Mouse (Mus musculus): Measurements from ENCODE around the gene Adap1.
A peak's percentile ranks its signal among the peaks of the same experiment; 100 is the strongest.
"Not testable (repeated sequence)": the region's sequence is repeated elsewhere in the genome, so short reads cannot be mapped to it uniquely, and the experiment has no call there.

The Adap1 gene

DNA sequence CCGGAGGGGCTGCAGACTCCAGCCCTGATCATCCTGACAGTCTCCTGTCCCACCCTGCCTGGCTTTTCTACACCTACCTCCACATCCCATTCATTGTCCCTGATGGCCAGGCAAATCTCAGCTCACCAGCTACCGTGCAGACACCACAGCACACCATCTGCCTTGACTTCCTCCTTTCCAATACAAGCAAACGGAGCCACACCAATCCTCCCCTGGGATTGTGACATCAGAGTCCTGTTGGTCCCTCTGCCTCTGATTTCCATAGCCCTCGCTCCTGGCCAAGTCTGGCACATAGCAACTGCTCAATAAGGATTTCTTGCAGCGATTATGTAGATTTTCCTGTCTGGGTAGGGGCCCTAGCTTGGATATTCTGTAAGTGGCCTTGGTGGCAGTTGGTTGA, 25.7 kb upstream of the Adap1 start, which contains the start of gene Cox19:
Gene Cox19 (minus strand): TSS at position 285 of the 400 bp plus-strand sequence.
- DNase-seq (ENCODE audit: low spot score): no peak

DNA sequence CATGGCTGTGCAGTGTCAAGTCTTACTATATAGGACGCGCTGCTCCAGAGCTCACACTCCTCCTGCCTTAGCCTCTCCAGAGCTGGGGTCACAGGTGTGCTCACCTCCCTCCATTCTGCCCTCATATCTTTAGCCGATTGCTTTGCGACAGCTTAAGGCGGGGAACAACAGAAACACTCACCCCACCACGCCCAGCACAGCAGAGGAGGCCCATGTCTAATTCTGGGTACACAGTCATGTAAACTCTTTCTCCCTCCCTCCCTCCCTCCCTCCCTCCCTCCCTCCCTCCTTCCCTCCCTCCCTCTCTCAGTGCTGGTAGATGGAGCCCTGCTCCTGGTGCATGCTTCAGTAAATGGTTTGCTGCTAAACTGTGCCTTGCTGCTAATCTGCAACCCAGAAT, 24.3 kb upstream of the Adap1 start:
- DNase-seq (ENCODE audit: low spot score): no peak

DNA sequence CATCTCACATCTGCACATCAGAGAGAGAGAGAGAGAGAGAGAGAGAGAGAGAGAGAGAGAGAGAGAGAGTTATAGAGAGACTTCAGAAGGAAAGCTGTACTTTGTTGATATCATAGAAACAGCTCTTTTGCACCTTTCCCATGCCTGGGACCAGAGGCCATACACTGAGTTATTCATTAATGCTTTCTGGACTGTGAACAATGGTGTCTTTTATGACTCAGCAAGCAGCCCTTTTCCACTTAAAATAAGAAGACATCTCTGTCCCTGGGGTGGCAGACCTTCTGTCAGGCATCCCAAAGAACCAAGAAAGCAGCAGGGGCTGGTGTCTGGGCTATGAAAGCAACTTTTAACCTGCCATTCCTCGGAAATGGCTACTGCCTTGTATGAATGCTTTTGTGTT, 21.8 kb upstream of the Adap1 start:
- DNase-seq (ENCODE audit: low spot score): no peak

DNA sequence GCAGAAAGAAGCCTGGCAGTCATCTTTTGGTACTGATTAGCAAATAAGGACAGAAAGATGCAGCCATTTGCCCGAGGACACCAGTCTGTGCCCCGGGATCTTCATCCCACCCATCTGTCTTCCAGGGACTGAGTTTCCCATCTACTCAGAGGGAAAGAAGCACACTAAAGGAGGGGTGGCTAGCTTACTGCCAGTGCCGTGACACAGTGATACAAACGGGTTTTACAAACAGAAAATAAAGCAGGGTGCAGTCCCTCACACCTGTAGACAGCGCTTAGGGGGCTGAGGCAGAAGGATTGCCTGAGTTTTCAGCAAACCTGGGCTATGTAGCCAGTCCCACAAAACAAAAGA, 19.9 kb upstream of the Adap1 start:
- DNase-seq (ENCODE audit: low spot score): no peak

DNA sequence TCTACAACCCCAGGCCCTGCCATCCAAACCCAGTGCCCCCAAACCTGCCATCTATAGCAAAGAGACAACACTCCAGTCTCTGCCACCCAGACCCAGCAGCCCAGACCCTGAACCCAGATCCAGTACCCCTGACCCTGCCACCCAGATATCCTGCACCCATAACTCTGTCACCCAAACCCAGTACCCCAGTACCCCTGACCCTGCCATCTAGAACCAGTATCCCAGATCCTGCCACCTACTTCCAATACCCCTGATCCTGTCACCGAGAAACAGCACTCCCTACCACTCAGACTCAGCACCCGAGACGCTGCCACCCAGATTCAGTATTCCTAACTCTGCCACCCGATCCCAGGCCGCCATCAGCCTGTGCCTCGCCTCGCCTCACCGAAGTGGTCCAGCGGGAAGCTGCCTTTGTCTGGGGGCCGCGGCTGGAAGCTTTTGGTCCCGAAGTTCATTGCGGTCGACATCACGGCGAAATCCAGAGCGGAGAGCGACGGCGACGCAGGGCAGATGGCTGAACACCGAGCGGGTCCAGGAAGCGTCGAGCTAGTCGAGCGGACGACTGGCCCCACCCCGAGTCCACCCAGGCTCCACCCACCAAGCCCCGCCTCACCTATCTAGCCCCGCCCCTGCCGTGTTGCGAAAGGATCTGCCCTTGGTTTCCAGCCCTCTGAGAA, 19.4 kb upstream of the Adap1 start:
- peak; percentile 93 for DNase-seq (ENCODE audit: low spot score)

DNA sequence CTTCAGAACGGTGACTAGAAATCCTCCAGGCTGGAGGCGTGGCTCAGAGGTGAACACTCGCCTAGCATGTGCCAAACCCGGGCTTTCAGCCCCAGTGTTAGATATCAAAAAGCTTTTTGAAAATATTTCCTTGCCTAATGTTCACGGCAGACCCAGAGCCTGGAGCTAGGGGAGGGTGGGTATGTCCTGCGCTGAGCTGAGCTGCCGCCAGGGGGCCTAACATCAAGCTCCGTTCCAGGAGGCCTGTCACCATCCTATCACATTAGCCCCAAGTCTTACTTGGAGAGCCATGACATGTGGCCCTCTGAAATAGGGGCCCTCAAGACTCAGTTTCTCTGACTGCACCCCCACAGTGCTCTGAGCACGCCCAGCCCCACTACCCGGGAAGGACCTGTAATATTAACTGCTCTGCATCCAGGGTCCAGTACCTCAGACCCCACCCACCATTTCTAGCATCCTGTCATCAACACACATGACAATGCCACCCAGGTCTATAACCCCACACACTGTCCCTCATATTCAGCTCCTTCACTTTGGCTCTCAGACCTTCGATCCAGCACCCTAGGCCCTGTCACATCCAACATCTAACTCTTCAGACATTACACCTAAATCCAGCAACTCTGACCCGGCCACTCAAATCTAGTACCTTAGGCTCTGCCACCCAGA, 18.7 kb upstream of the Adap1 start:
- DNase-seq (ENCODE audit: low spot score): peak; percentile 78

DNA sequence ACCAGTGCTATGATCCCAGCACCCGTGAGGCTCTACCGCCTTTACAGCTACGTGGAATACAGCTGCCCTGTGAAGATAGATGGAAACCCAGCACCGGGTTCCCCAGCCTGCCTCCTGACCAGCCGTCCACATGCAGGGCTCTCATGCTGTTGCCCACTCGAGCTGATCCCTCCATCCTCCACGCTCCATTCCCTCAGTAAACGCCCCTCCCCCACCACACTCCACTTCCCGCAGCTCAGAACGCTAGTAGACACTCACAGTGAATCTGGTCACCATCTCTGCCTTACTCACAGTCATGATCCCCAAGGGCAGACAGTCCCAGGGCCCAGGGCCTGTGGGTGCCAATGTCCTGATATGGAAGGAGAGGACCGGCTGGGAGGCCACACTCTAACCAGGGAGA, 13.5 kb upstream of the Adap1 start:
- no peak for DNase-seq (ENCODE audit: low spot score)

DNA sequence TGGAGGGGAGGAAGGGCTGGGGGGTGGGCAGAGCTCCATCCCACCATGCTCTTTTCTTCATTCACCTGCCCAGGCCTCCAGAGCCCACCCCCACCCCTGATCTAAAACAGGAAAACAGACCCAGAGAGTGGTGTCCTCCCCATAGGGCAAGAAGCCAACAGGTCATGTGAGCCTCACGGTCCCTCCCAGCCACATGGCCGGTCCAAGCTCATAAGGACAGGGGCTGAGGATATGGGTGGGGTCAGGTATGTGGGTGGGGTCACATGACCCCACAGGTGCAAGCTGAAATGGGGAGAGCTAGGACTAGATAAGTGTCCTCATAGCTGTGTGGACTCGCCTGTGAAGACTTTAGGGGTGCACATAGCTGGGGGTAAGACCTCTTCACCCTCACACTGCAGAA, 13.0 kb upstream of the Adap1 start:
- no peak for DNase-seq (ENCODE audit: low spot score)

DNA sequence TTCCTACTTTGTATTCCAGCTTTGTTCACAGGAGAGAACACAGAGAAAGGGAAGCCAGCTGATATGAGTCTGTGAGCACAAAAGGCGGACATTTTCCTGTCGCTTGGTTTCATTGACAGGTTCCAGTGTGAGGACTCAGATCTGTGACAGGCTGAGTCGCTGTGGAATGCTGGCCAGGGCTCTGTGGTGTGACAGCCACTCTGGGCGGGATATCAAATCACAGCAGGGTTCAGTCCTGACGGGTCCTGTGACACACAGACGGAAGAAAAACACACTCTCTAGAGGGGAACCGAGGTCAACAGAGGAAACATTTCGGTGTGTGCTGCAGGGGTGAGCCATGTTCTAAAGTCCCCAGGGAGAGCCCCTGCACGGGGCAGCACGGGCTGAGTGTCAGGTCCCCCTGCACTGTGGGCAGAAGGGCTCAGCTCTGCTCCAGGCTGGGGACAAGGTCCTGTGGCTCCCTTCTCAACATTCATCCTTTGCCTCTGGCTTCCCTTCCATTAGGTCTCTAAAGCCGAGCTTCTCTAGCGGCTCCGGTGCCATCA, 12.5 kb upstream of the Adap1 start:
- no peak for DNase-seq (ENCODE audit: low spot score)

DNA sequence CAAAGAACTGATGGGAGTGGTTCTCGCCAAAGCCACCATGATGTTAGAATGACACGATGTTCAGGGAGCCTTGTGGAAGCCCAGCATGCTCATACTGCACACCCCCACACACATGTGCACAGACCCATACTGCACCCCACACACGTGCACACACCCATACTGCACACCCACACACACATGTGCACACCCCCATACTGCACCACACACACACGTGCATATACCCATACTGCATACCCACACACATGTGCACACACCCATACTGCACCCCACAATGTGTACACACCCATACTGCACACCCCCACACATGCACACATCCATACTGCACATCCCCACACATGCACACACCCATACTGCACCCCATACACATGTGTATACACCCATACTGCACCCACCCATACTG, 10.2 kb upstream of the Adap1 start:
- DNase-seq (ENCODE audit: low spot score): no peak

DNA sequence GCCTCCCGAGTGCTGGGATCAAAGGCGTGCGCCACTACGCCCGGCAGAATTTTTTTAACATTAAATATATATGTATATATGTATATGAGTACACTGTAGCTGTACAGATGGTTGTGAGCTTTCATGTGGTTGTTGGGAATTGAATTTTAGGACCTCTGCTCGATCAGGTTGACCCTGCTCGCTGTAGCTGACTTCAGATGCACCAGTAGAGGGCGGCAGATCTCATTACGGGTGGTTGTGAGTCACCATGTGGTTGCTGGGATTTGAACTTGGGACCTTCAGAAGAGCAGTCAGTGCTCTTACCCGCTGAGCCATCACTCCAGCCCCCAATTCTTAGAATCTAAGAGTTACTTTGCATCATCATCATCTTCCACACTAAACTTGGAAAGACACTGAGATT, 9.0 kb upstream of the Adap1 start:
- DNase-seq (ENCODE audit: low spot score): not testable (repeated sequence)

DNA sequence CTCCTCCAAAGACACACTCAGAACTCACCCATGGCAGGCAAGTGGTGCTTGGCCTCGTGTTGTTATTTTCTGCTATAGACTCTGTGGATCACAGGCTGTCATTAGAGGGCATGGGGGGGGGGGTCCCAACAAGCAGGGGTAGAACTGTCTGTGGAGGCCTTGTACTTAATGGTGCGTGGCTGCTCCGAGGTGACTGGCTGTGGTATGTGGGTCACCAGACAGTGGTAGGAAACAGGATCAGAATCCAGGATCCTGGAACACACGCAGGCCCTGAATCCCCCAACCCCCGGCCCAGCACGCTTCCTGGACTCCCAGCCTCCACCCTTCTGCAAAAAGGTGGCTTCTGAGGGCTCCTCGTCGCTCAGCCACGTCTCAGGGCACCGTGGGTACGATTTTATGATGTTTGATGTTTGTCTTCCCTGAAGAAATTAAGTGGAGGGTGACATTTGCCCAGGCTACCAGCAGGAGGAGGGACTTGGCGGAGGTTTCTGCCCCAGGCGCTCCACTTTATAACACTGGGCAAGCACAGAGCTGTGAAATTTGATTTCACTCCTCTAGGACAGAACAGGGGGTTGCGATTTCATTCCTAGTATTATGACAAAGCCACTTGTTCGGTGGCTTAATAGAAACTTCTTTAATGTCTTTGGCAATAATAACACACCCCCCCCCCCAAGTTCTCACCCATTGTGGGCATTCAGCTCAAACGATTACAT, 8.0 kb upstream of the Adap1 start:
- no peak for DNase-seq (ENCODE audit: low spot score)

DNA sequence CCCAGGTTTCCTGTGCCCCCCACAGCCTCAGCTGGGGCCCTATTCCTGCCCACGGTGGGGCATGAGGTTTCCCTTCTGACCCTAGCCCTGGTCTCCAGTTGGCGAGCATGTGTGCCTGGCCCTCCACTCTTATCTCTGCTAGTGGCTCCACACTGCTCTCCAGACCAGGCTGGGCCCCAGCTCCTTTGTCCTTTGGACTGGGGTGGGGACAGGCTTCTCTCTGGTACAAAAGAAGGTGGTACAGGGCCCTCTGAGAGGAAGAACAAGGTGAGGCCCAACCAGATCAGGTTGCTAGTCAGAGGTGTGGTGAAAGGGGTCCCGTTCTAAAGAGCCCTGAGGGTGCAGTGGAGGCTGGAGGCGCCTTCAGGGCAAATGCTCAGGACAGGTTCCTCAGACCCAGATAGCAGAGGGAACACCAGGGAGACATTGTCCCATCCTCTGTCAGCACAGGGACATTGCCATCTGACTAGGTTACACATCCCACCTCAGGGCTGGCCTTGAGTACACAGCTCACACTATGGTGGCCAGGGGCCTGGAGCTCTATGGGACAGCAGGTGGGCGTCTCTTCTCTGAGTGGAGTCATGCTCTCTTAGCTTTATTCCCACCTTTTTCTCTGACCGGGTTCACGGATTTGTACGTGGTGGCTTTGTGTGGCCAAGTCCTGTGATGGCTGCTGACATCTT, 7.3 kb upstream of the Adap1 start:
- no peak for DNase-seq (ENCODE audit: low spot score)

DNA sequence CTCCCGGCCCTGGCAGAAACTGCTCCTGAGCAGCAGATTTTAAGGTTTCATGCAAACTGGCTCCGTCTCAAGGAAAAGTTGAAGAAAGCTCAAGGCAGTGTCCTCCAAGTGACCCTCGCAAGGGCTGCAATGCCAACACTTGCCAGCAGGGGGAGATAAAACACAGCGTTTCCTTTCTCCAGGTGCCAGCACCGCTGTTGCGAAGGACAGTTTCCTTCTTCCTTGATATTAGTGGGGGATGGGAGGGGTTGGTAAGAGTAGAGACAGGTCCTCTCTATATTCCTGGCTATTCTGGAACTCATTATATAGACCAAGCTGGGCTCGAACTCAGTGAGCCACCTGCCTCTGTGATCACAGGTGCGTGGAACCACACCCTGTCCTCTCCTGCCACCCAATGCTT, 6.3 kb upstream of the Adap1 start:
- DNase-seq (ENCODE audit: low spot score): peak; percentile 51

DNA sequence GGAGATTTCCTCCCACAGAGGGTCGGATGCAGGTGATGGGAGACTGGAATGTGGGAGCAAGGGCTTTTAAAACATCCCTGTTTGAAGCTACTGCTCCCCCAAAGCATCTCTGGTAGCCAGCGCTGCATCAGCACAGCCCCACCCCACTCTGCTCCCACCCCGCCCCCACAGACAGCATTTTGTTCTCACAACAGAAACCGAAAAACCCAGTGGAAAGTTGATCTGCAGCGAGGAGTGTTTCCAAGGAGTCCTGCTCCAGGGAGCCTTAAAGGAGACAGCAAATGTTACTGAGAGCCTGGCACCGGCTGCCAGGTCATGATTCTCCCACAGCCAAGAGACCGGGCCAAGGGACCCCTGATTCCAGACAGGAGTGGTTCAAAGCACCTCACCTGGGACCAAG, 5.3 kb upstream of the Adap1 start:
- no peak for DNase-seq (ENCODE audit: low spot score)

DNA sequence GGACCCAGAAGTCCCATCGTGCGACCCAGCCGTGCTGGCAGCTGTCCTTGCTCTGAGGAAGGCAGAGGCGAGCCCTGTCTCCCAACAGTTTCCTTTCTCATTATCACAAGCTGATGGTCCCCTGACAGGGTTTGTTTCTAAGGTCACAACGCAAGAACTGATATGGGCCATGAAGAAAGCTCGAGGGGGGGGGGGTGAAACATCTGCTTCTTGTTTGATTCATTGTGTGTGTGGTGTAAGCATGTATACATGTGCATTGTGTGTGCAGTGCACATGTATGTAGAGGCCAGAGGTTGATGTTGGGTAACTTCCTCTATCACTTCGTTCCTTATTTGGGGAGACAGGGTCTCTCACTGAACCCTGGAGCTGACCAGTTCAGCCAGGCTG, 2.2 kb upstream of the Adap1 start:
- no peak for DNase-seq (ENCODE audit: low spot score)

DNA sequence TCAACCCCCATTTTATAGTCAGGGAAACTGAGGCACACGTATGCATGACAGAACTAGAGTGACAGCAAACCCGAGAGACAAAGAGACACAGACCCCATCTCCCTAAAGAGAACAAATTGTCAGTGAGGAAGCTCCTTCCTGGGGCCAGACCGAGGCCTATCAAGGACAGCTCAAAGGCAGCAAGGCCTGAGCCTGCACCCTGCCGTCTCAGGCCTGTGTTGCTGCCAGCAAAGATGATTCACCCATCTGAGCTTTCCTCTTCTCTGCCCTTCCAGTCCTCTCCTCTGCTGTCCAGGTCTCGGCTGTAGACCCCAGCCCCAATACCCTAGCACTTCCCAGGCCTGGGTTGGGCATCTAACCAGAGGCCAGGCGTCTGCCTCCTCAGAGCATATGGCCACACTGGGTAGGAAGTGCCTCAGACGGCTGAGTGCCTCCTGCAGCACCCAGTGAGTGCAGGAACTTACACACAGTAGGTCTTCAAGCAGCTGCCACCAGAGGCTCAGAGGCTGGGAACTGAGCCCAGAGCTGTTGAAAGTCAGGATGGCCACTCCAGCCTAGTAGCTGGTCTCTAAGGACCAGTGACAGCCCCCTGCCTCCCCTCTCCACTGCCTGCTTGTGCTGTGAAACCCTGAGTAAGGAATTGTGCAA, 1.7 kb upstream of the Adap1 start:
- DNase-seq (ENCODE audit: low spot score): no peak

DNA sequence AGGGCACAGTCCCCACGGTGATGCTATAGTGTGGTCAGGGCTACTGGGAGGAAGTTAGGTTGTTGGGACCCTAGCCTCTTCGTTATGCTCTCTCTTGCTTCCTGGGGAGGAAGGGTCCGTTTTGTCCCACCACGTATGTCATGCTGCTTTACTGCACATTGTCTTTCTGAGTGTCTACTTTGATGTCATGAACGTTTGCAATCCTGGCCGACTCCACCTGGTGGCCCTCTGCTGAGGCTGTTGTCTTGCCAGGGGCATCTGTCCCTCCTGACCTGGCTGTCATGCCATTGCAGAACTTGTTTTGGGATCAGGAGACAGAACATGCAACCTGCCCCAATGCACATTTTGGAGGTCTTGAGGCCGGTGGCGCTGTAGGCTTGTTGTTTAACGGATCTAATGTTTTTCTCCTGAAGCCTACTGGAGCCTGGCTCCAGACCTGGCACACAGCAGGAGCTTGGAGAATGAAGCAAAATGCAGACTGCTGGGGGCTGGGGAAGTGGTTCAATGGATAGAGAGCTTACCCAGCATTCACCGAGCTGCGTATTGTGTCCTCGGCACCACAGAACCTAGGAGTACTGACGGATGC, 782 bp upstream of the Adap1 start:
- no peak for DNase-seq (ENCODE audit: low spot score)

DNA sequence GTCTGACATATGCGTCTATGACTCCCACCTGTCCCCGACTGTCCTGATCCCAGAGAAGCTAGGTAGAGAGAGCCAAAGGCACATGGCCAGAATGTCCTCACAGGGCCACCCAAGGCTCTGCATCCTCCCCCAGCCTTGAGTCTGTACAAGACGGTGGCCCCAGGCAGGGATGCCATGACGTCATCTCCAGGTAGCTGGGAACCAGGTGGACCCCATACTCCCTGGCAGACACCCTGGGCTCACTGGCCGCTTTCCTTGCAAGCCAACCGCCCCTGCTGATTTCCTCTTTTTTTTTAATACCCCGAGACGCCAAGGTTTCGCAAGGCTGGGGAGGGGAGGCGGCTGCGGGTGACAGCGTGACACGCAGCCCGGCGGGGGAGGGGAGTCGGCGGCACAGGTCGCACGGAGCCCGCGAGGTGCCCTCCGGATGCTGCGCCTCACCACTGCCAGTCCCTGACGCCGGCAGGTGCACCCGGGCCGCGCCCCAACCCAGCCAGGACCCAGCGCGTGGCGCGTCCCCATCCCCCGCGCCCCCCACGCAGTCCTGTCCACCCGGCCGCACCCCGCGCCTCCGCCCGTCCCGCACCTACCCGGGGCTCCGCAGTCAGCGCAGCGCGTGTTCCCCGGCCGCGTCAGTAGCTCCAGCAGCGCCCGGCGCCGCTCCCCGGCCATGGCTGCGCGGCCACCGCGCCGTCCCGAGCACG, 579 bp downstream of the Adap1 start:
- peak; percentile 39 for DNase-seq (ENCODE audit: low spot score)

DNA sequence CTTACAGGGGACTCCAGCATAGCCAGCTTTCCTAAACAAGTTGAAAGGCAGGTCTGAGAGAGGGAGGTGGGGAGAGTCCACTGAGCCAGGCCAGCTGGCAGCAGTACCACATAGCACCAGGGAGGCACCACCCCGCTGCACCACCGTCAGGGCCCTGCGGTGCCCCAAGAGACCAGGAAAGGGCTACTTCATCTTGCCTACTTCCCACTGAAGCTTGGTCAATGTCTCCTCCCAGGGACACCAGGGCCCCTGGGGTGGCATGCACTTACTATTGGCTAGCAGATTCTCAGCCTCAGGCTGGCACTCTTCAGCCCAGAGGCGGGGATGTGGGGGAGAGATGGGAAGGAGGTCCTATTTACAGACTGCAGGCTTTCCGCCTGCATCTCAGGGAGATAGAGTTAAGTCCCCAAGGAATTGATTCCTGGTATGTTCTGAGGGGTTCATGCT, 1.4 kb downstream of the Adap1 start:
- DNase-seq (ENCODE audit: low spot score): no peak
